Mouse (Mus musculus) layer of hippocampus, postnatal 36 days (tissue): ENCODE results near the gene Ift122. TPM values are rescaled to one million over a fixed set of nuclear protein-coding genes. Genes with fewer than 3 reads are reported as not detected.

Source experiments
- DNase-seq, 2 experiments: peaks; one replicate each; pipeline ENCODE4 v3.0.0; 2022
- total RNA-seq, 2 experiments: library from RNA; stranded (reverse); gene quantifications; 2 replicates each; pipeline ENCODE4 v1.2.3; 2021

Gene Ift122
- total RNA-seq, 2 experiments from 2014 or later = 31.6 to 35.3 TPM

- peak; percentile 69 to 72 for DNase-seq
These were observed 38.3 kb downstream of the Ift122 start for GRCm38 (mm10) chr6:115891497-115892061.

GRCm38 (mm10) chr6:115892363-115892762, 39.1 kb downstream of the Ift122 start:
- no peak for DNase-seq

GRCm38 (mm10) chr6:115896346-115896745, 43.1 kb downstream of the Ift122 start:
- no peak for DNase-seq

- no peak for DNase-seq
These were observed 43.8 kb downstream of the Ift122 start for GRCm38 (mm10) chr6:115897117-115897516.

GRCm38 (mm10) chr6:115897926-115898520, 44.8 kb downstream of the Ift122 start:
- DNase-seq = no peak

GRCm38 (mm10) chr6:115901062-115901461, 47.8 kb downstream of the Ift122 start:
- DNase-seq = peak; percentile 69 to 78

- DNase-seq = no peak
These were observed 48.2 kb downstream of the Ift122 start for GRCm38 (mm10) chr6:115901489-115901931.

DNA sequence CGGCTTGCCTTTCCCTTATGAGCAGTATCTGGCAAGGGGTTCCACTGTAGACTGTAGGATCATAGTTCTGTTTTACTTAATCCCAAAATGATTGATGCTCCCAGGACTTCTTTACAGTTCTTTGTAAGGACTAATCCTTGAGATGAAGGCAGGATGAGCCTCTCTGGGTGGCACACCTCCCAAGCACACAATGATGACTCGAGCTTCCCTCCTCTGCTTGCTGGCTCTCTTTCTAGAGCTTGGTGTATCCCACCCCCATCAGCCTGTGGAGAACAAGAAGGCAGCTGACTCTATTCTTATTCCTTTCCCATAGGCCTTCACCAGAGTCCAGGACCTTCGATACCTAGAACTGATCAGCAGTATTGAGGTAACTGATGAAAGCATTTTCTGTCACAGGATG, 49.3 kb downstream of the Ift122 start:
- no peak for DNase-seq

DNA sequence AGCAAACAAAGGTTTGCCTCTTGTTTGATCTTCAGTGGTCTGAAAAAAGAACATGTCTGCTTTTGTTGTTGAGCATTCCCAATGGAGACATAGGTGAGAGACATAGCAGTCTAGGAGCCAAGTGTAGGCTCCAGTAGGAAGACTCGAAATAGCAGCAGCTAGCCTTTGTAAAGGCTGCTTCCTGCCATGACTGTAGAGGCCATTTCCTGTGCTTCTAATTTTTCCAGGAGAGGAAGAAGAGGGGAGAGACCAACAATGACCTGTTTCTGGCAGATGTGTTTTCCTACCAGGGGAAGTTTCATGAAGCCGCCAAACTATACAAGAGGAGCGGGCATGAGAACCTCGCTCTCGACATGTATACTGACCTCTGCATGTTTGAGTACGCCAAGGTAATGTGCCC, 52.3 kb downstream of the Ift122 start:
- DNase-seq = no peak

- no peak for DNase-seq
These were observed 53.2 kb downstream of the Ift122 start for GRCm38 (mm10) chr6:115906455-115906854.

DNA sequence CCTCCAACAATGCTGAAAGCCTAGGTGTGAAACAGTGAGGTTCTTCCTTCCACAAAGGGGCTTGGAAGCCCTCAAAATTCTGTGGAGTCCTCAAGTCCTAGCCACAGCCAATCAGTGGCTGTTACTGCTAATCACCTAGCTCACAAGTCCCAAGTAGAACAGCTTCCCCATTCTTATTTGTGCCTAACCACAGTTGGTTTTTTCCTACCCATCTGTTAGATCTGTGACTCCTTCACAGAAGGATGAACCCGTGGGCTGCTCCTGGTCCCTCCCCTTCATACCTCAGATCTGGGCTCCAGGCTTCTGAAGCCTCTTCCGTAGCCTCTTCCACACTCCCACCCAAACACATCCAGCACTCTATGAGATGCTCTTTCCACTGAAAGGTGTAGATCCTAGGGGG, 53.6 kb downstream of the Ift122 start:
- no peak for DNase-seq

- no peak for DNase-seq
These were observed 55.2 kb downstream of the Ift122 start for GRCm38 (mm10) chr6:115908421-115908982.

GRCm38 (mm10) chr6:115909052-115909451, 55.8 kb downstream of the Ift122 start:
- DNase-seq = no peak

GRCm38 (mm10) chr6:115909940-115910339, 56.7 kb downstream of the Ift122 start:
- DNase-seq = no peak

DNA sequence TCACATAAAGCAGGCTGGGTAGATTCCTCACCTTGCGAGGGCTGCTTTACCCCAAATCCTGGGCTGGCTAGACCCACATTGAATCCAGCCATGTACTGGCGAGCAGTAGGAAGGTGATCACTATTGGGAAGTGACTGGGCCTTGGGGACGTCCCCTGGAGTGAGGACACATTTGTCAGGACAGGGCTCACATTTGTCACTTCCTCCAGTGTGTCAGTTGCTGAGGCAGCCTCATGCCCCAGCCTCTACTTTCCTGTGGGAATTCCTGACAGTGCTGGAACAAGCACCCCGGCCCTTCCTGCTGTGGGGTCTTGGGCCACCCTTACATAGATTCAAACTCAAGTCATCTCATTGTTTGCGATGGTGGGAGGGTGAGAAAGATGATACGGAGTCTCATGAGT, 58.5 kb downstream of the Ift122 start:
- no peak for DNase-seq

DNA sequence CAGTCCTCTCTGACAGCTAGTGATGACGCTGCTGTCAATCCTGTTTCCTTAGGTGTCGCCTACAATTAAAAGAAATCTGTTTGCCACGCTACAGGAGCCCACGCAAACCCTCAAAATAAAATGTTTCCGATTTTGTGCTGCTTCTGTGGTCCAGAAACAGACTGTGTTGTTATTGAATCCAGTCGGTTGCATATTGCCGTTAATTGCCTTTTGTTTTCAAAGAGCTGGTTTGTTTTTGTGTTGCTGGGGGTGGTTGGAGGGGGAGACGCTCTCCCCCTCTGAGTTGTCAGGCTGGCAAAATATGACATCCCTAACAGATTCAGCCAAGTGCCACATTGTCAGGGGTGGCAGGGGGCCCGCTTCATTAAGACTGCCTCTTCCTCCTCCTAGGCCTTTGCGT, 60.2 kb downstream of the Ift122 start:
- peak in 1 of 2 experiments; percentile 44 for DNase-seq

DNA sequence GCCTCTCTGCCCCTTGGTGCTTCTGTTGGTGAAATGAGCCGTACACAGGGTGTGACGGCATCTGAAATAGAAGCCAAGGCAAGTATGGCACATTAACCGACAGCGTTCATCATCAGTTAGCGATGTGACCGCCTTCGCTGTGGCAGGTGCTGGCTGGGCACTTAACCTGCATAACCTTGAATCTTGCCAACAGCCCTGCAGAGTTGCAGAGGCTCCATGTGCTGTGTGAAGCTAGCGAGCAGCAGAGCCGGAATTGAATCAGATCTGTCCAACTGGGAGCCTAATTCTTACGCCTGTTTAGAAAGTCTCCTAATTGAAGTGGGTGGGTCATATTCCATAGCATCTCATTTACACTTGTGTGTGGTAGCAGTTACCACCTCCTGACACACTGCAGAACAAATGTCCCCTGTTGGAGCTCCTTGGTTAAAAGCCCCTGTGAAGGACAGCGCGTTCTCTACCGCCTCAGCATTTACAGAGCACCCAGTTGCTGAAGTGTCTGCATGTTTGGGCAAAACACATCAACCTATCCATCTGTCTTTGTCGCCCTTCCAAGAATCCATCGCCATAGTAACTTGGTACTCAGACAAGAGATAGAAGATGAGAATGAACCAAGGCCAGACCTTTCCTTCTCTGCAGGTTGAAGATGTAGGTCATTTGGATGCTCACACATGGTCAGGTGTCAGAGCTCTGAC, 61.4 kb downstream of the Ift122 start:
- peak in 1 of 2 experiments; percentile 42 for DNase-seq

- no peak for DNase-seq
These were observed 62.6 kb downstream of the Ift122 start for GRCm38 (mm10) chr6:115915601-115916445.

GRCm38 (mm10) chr6:115916611-115917010, 63.3 kb downstream of the Ift122 start:
- no peak for DNase-seq

DNA sequence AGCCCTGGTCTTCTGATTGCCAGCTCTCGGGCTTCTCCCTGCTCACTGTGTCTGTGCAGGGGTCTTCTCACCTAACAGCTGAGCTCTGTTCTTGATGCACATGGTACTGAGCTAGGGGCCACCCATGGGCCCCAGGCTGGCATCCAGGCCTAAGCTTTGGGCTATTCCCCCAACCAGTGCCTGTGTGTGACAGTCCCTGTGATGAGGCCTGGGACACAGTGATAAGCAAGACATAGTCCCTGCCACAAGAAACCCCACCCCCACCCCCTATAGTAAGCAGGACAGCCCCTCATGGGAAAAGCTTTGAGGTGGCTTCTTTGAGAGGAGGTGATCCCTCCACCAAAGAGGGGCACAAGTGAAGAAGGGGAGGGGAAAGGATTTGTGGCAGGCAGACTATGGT, 65.3 kb downstream of the Ift122 start:
- no peak for DNase-seq

DNA sequence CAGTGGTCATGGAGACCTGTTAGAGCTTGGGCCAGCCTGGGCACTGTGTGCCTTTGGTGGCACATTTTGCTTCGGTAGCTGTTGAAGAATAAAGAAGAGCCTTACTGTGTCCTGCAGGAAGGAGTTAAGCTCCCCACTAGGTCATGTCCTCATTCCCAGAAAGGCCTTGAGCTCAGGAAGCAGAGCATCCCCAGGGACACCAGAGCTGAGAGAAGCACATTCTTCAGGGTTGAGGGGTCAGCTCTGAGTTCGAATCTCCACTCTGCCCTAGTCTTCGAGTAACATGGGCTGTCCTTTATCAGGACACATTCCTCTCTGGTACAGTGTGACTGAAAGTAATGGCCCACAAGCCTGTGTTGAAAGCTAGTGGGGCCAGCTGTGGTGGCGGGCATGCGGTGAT, 66.6 kb downstream of the Ift122 start:
- DNase-seq = no peak

GRCm38 (mm10) chr6:115924829-115925228, 71.6 kb downstream of the Ift122 start:
- no peak for DNase-seq

DNA sequence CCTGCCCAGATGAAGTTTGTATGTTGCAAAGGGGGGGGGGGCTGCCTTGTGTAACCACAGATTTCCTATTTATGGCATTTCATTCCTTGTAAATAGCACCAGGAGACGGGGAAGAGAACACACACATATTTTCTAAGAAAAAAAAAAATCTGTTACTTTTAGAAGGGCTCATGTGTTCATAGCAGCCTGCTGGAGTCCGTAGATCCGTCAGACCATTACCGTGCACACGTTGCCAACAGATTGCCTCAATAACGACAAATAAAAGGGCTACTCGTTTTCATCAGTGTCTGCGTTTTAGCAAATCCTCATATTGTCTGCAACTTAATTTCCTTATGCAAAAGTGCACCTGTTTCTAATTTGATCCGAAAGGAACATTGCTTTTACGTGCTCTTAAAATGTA, 73.1 kb downstream of the Ift122 start:
- DNase-seq = no peak
